Mouse (Mus musculus) stomach, postnatal 0 days (tissue): ENCODE data around the gene Rbm6. TPM values are rescaled to one million over a fixed set of nuclear protein-coding genes. Genes with fewer than 3 reads are reported as not detected.
A peak's percentile ranks its signal among the peaks of the same experiment; 100 is the strongest.

ENCODE experiments used
- ATAC-seq: fragments of 200-750 bp; cut with Nextera tagmentation; 2 replicates; pipeline ENCODE4 v1.8.0; 2017; ENCODE audit not compliant: low FRiP score, low TSS enrichment
- DNase-seq: peaks from one replicate; pipeline ENCODE4 v3.0.0-alpha.2; 2016; ENCODE audit warnings: low spot score
- H3K27ac ChIP-seq: fragments of 300-500 bp; sonication (generic); replicated peaks from 2 replicates; pipeline ENCODE4 v1.5.1; 2014; ENCODE audit warnings: mild to moderate bottlenecking, control low read depth
- H3K27me3 ChIP-seq: fragments of 300-500 bp; sonication (generic); 2 replicates; pipeline ENCODE4 v1.6.1; 2014; ENCODE audit warnings: low read length; ENCODE audit not compliant: control insufficient read depth, insufficient read depth
- H3K36me3 ChIP-seq: fragments of 300-500 bp; sonication (generic); 2 replicates; pipeline ENCODE4 v1.6.1; 2014; ENCODE audit warnings: low read length, mixed read lengths; ENCODE audit not compliant: control insufficient read depth, insufficient read depth
- H3K4me1 ChIP-seq: fragments of 300-500 bp; sonication (generic); replicated peaks from 2 replicates; pipeline ENCODE4 v1.6.1; 2014; ENCODE audit warnings: antibody characterized with exemption; ENCODE audit not compliant: control insufficient read depth, insufficient read depth
- H3K4me2 ChIP-seq: fragments of 300-500 bp; sonication (generic); replicated peaks from 2 replicates; pipeline ENCODE4 v1.6.1; 2014; ENCODE audit warnings: low read depth, mild to moderate bottlenecking, control low read depth, moderate library complexity
- H3K4me3 ChIP-seq: fragments of 300-500 bp; sonication (generic); 2 replicates; pipeline ENCODE4 v1.5.1; 2014; ENCODE audit warnings: low read depth, low read length, control low read depth
- H3K9ac ChIP-seq: fragments of 300-500 bp; sonication (generic); 2 replicates; pipeline ENCODE4 v1.6.1; 2014; ENCODE audit warnings: mild to moderate bottlenecking, low read length, control low read depth, mixed read lengths
- H3K9me3 ChIP-seq: fragments of 300-500 bp; sonication (generic); 2 replicates; pipeline ENCODE4 v1.6.1; 2016; ENCODE audit warnings: low read length; ENCODE audit not compliant: control insufficient read depth
- CTCF ChIP-seq: IDR thresholded peaks from 2 replicates; pipeline ENCODE4 v1.5.1; 2016; ENCODE audit warnings: antibody characterized with exemption, low read depth, mild to moderate bottlenecking, moderate library complexity
- EP300 ChIP-seq: optimal IDR thresholded peaks from 2 replicates; pipeline ENCODE3; 2016; ENCODE audit warnings: antibody characterized with exemption
- WGBS: fragments of 180-500 bp; shearing (Covaris S2); extraction: QIAGEN DNeasy Blood & Tissue Kit; methylation state at CpG from one replicate; pipeline ENCODE4 v1.1.7; 2014; 5-methylcytosine and 5-hydroxymethylcytosine counted together
- polyA plus RNA-seq: library from polyadenylated mRNA; unstranded; fragments of >200 nt; fragmentation: Nextera tagmentation; extraction: Ambion mirVana; gene quantifications from 2 replicates; pipeline ENCODE4 v1.2.1, GENCODE M21; 2015

Rbm6 gene
- polyA plus RNA-seq = 25.3 and 25.6 TPM in 2 replicates

DNA sequence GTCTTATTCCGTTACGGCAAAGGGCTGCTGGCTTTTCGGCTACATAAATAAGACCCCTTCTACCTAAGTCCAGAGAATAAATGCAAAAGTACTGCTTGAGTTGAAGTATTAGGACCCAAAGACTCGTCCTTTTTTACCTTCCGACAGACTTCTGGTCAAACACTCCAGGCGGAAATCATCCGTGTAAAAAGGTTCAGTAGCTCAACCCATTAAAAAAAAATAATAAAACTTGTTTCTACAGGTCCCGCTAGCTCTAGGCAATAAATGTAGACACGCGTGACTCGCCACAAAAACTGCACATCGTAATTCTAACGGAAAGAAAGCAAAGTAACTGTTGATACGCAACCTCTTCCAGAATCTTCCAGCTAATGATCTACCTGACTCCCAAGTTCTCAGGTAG, at the start of gene Rbm6:
Rbm6 (minus strand) TSS at position 101 of the 400 bp plus-strand sequence.
- TF ChIP-seq EP300 (no peak), CTCF (no peak)
- no peaks in the 10 kb centered on the region for H3K27me3 ChIP-seq
- H3K27ac ChIP-seq = peak within 1 kb of the TSS; percentile 99
- H3K4me1 ChIP-seq = peaks cover 2% of the 10 kb centered on the region; the same call in 1 of the 2 replicates
- no peak for DNase-seq
- ATAC-seq = no peak
- H3K36me3 ChIP-seq = no peaks in the 10 kb centered on the region
- no peaks in the 10 kb centered on the region for H3K9me3 ChIP-seq
- peak within 1 kb of the TSS; percentile 92 for H3K4me3 ChIP-seq
- peak within 1 kb of the TSS; percentile 94 for H3K4me2 ChIP-seq
- WGBS = 6% methylated on average over 14 of the region's 14 CpGs
- H3K9ac ChIP-seq = peak within 1 kb of the TSS; percentile 97

- Histone ChIP-seq H3K4me1 (no peaks in the 10 kb centered on the region), H3K4me2 (no peak overlapping the region), H3K27ac (no peak overlapping the region), H3K9me3 (no peaks in the 10 kb centered on the region), H3K9ac (no peak overlapping the region), H3K27me3 (no peaks in the 10 kb centered on the region), H3K4me3 (no peak overlapping the region), H3K36me3 (peaks cover 25% of the 10 kb centered on the region)
- TF ChIP-seq CTCF = no peak
- no peak for TF ChIP-seq EP300
- WGBS = 87% methylated on average over 5 of the region's 5 CpGs
- ATAC-seq (no peak), DNase-seq (no peak)
Measured at GRCm38 (mm10) chr9:107919441-107919840, 46.4 kb upstream of the Rbm6 start.

- no peaks in the 10 kb centered on the region for H3K9me3 ChIP-seq
- no peaks in the 10 kb centered on the region for H3K4me1 ChIP-seq
- TF ChIP-seq EP300 (no peak), CTCF (no peak)
- no peak overlapping the region for H3K4me2 ChIP-seq
- no peak for DNase-seq
- H3K27ac ChIP-seq = no peak overlapping the region
- no peak overlapping the region for H3K9ac ChIP-seq
- ATAC-seq = no peak
- no peaks in the 10 kb centered on the region for H3K27me3 ChIP-seq
- WGBS = 88% methylated on average over 6 of the region's 6 CpGs
- no peak overlapping the region for H3K4me3 ChIP-seq
- H3K36me3 ChIP-seq = peaks cover 29% of the 10 kb centered on the region
Measured at GRCm38 (mm10) chr9:107918884-107919283, 45.8 kb upstream of the Rbm6 start.

GRCm38 (mm10) chr9:107917895-107918608, 45.0 kb upstream of the Rbm6 start:
- Histone ChIP-seq H3K4me1 (no peaks in the 10 kb centered on the region), H3K9ac (no peak overlapping the region), H3K27ac (no peak overlapping the region), H3K9me3 (no peaks in the 10 kb centered on the region), H3K27me3 (no peaks in the 10 kb centered on the region), H3K4me3 (no peak overlapping the region), H3K36me3 (peaks cover 34% of the 10 kb centered on the region), H3K4me2 (no peak overlapping the region)
- DNase-seq (no peak), ATAC-seq (no peak)
- WGBS = 41% methylated on average over 13 of the region's 13 CpGs
- no peak for TF ChIP-seq CTCF
- TF ChIP-seq EP300 = no peak

DNA sequence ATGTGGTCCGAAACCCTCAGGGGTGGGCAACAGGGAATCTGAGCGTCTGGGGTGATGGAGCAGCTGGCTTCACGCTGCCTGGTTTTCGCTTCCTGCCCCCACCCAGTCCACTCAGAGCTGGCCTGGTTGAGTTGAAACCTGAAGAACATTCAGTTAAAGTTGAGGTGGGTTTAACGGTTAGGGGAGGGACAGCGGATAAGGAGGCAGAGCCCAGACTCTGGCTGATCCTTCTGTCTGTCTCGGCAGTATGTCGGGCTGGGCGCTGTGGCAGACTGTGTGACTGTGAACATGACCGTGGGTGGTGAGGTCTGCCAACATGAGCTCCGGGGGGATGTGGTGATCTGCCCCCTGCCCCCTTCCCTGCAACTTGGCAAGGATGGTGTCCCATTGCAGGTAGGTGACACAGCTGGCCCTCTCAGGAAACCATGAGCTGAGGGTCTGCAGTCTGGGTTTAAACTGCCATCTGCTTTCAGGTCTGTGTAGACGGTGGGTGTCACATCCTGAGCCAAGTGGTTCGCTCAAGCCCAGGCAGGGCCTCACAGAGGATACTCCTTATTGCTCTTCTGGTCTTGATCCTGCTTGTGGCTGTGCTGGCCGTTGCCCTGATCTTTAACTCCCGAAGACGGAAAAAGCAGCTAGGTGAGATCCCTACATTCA, 41.9 kb upstream of the Rbm6 start:
- no peak overlapping the region for H3K4me3 ChIP-seq
- H3K4me2 ChIP-seq = no peak overlapping the region
- no peaks in the 10 kb centered on the region for H3K27me3 ChIP-seq
- no peaks in the 10 kb centered on the region for H3K9me3 ChIP-seq
- peaks cover 43% of the 10 kb centered on the region for H3K36me3 ChIP-seq
- WGBS = 78% methylated on average over 16 of the region's 16 CpGs
- no peak overlapping the region for H3K9ac ChIP-seq
- H3K27ac ChIP-seq = no peak overlapping the region
- H3K4me1 ChIP-seq = no peaks in the 10 kb centered on the region; the same call in 1 of the 2 replicates
- DNase-seq (no peak), ATAC-seq (no peak)
- no peak for TF ChIP-seq CTCF
- TF ChIP-seq EP300 = no peak
